Mouse (Mus musculus): ENCODE data around the gene Foxn2.
A peak's percentile ranks its signal among the peaks of the same experiment; 100 is the strongest.
"Not testable (repeated sequence)": the region's sequence is repeated elsewhere in the genome, so short reads cannot be mapped to it uniquely, and the experiment has no call there.

Gene Foxn2

GRCm38 (mm10) chr17:88442661-88443060 is 2.1 kb downstream of the Foxn2 start:
- DNase-seq, result no peak

GRCm38 (mm10) chr17:88443186-88443585 is 2.7 kb downstream of the Foxn2 start:
- no peak for DNase-seq

GRCm38 (mm10) chr17:88458079-88458478 is 17.6 kb downstream of the Foxn2 start:
- no peak for DNase-seq

GRCm38 (mm10) chr17:88459516-88459915 is 19.0 kb downstream of the Foxn2 start:
- DNase-seq, result no peak

- no peak for DNase-seq
These were observed 19.7 kb downstream of the Foxn2 start for GRCm38 (mm10) chr17:88459916-88460901.

GRCm38 (mm10) chr17:88462658-88463057 is 22.1 kb downstream of the Foxn2 start:
- no peak for DNase-seq

GRCm38 (mm10) chr17:88466591-88466990 is 26.1 kb downstream of the Foxn2 start:
- no peak for DNase-seq

- no peak for DNase-seq
These were observed 27.2 kb downstream of the Foxn2 start for GRCm38 (mm10) chr17:88467696-88468095.

- not testable (repeated sequence) for DNase-seq
These were observed 28.3 kb downstream of the Foxn2 start for GRCm38 (mm10) chr17:88468655-88469398.

GRCm38 (mm10) chr17:88473766-88474165 is 33.3 kb downstream of the Foxn2 start:
- DNase-seq, result no peak

GRCm38 (mm10) chr17:88477165-88477564 is 36.7 kb downstream of the Foxn2 start:
- DNase-seq, result no peak

GRCm38 (mm10) chr17:88477699-88478098 is 37.2 kb downstream of the Foxn2 start:
- DNase-seq, result no peak

- DNase-seq, result no peak
These were observed 38.5 kb downstream of the Foxn2 start for GRCm38 (mm10) chr17:88479040-88479439.

- no peak for DNase-seq
These were observed 39.9 kb downstream of the Foxn2 start for GRCm38 (mm10) chr17:88480369-88480768.

- no peak for DNase-seq
These were observed 40.6 kb downstream of the Foxn2 start for GRCm38 (mm10) chr17:88481062-88481461.

GRCm38 (mm10) chr17:88481587-88481986 is 41.1 kb downstream of the Foxn2 start:
- no peak for DNase-seq

GRCm38 (mm10) chr17:88484539-88484938 is 44.0 kb downstream of the Foxn2 start:
- no peak for DNase-seq

GRCm38 (mm10) chr17:88484951-88485350 is 44.4 kb downstream of the Foxn2 start:
- no peak for DNase-seq

GRCm38 (mm10) chr17:88490546-88490945 is 50.0 kb downstream of the Foxn2 start:
- no peak for DNase-seq

GRCm38 (mm10) chr17:88491366-88492106 is 51.0 kb downstream of the Foxn2 start:
- DNase-seq, result no peak

GRCm38 (mm10) chr17:88492107-88492460 is 51.6 kb downstream of the Foxn2 start:
- DNase-seq, result no peak

GRCm38 (mm10) chr17:88493551-88493950 is 53.0 kb downstream of the Foxn2 start:
- DNase-seq, result no peak

GRCm38 (mm10) chr17:88494121-88494771 is 53.7 kb downstream of the Foxn2 start:
- DNase-seq, result peak; percentile 56

Data from cerebellum, adult 11 months (tissue).